Mouse (Mus musculus): ENCODE measurements at regions not wholly inside any gene's neighbourhood (a gene's known extent, or its start where the extent isn't known, plus 50 kb on each side); places are given as distances from the start of the nearest gene placed in this dataset.

DNA sequence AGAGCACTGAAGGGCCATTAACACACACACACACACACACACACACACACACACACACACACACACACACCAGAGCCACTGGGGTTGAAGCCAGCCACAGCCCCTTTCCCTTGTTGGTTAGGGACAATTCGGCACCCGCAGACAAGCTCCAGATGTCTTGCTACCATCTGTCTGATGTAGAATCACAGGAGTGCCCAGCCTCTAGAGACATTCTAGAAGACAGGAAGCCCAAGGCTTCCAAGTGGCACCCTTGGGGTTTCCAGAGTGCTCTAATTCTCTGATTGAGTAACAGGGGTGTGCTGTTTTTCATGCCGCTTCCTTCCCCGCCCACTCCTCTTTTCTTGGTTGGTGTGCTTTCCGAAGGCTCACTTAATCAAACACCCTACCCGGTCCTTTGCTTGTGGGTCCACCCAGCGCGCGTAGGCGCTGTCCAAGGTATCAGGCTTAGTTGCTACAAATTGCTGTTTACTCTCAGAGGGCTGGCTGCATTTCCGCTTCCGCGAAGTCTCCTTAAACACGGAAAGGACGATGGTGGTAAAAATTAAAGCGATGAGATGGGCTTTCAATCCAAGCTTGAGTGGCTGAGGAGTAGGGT lies 59.5 kb upstream of the Zbtb18 start:
- H3K27ac ChIP-seq: no peak overlapping the region
- no peak overlapping the region for H3K9ac ChIP-seq
- no peaks in the 10 kb centered on the region for H3K36me3 ChIP-seq (ENCODE audit: poor library complexity, severe bottlenecking)
- ATAC-seq: 0 out of 2 replicates have a peak, but pooled peaks have one; percentile 10
- H3K27me3 ChIP-seq: no peaks in the 10 kb centered on the region
- H3K4me2 ChIP-seq: peak overlapping the region; percentile 24; the same call in 1 of the 2 replicates
- H3K4me1 ChIP-seq: peaks cover 19% of the 10 kb centered on the region
- no peaks in the 10 kb centered on the region for H3K9me3 ChIP-seq (replicated peaks)
- no peak overlapping the region for H3K4me3 ChIP-seq
- 20% methylated on average over 16 of the region's 16 CpGs for WGBS

DNA sequence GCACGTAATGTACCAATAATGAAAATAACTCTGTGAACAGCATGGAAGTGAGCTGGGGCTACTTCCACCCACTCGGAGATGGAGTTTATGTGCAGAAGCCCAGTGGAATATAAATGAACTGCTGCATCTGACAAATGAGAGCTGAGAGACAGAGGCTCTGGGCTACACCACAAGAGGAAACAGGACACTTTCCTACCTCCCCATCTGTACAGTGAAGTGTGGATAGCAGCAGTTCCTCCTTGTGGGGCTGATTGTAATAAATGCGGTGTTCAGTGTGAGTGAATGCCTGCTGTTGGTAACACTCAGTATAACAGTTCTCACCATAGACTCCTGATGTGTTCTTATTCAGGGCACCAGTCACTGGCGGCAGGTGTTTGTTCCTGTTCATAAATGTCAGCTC lies 60.0 kb upstream of the Zbtb18 start:
- Histone ChIP-seq H3K4me1 (peaks cover 19% of the 10 kb centered on the region), H3K27ac (no peak overlapping the region), H3K36me3 (ENCODE audit: poor library complexity, severe bottlenecking) (no peaks in the 10 kb centered on the region), H3K9ac (no peak overlapping the region), H3K27me3 (no peaks in the 10 kb centered on the region), H3K9me3 (replicated peaks) (no peaks in the 10 kb centered on the region), H3K4me3 (no peak overlapping the region), H3K4me2 (no peak overlapping the region)
- WGBS: 75% methylated on average over 4 of the region's 4 CpGs
- ATAC-seq: peak; percentile 73; the same call in 1 of the 2 replicates

DNA sequence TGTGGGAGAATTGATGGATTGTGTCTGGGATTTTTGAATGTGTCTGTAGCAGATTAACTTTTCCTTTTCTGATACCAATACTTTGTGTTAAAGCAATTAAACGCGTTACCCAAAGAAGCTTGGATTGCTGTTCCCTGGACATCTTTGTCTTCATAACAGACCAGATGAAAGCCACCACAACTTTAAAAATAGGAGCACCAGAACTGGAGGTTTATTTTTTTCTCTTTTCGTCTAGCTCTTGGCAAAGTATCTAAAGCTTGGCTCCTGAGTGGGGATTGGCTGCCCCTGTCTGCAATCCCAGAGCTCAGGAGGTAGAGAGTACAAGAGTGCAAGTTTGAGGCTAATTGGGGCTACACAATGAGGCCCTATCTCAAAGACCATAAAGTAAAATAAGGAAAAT lies 64.0 kb upstream of the Zbtb18 start:
- WGBS: 52% methylated on average over 3 of the region's 3 CpGs
- no peak overlapping the region for H3K4me3 ChIP-seq
- H3K27ac ChIP-seq: no peak overlapping the region
- H3K4me2 ChIP-seq: no peak overlapping the region
- H3K27me3 ChIP-seq: no peaks in the 10 kb centered on the region
- H3K9ac ChIP-seq: no peak overlapping the region
- peaks cover 31% of the 10 kb centered on the region for H3K4me1 ChIP-seq
- ATAC-seq: no peak
- no peaks in the 10 kb centered on the region for H3K36me3 ChIP-seq (ENCODE audit: poor library complexity, severe bottlenecking)
- H3K9me3 ChIP-seq (replicated peaks): no peaks in the 10 kb centered on the region

DNA sequence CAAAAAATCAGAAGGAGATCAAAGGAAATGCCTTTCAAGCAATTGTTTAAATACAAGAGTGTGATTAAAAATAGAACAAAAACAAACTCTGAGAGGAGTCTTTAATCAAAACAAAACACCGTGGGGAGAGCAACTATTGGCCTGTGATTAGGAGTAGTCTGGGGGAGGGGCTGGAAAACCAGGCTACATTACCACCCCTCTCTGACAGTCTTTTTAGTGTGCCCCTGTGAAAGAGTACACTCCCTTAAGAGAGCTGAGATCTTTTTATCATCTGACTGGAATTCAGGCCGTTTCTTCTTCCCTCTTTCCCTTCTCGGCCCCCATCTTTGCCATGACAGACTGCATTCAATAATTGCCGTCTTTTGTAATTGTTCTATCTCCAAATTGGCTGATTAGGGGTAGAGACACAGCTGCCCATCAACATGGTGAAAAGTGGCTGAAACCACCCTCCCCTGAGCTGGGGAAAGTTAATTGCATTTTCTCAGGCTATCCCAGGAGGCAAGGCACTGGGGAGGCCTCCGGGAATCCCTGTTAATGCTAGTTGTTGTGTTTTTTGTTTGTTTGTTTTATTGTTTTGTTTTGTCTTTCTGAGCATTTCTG lies 68.8 kb upstream of the Zbtb18 start:
- no peaks in the 10 kb centered on the region for H3K36me3 ChIP-seq (ENCODE audit: poor library complexity, severe bottlenecking)
- H3K4me1 ChIP-seq: peaks cover 21% of the 10 kb centered on the region
- no peak overlapping the region for H3K4me3 ChIP-seq
- peak overlapping the region; percentile 26; the same call in 1 of the 2 replicates for H3K4me2 ChIP-seq
- no peaks in the 10 kb centered on the region for H3K9me3 ChIP-seq (replicated peaks)
- WGBS: 1% methylated on average over 5 of the region's 5 CpGs
- peak; percentile 83 for ATAC-seq
- H3K27me3 ChIP-seq: no peaks in the 10 kb centered on the region
- peak overlapping the region; percentile 27 for H3K27ac ChIP-seq
- no peak overlapping the region for H3K9ac ChIP-seq

DNA sequence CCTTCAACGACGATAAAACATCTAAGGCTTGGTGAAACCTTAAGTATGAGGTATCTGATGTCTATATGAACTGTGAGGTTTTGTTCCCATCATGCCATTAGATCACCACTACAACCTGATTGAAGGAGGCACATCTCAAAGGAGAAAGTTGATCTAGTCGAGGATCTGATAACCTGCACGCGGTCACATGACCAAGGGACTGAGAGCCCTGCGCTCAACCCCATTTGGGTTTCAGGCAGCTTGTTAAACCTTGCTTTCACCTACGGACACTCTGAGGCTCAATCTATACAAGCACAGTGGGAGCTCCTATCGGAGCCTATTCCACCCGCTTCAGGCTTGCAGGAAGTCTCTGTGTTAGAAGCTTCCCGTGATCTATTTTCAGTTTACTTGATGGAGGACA lies 70.1 kb upstream of the Zbtb18 start:
- Histone ChIP-seq H3K9ac (no peak overlapping the region), H3K9me3 (replicated peaks) (no peaks in the 10 kb centered on the region), H3K27ac (no peak overlapping the region), H3K4me3 (no peak overlapping the region), H3K4me1 (peaks cover 21% of the 10 kb centered on the region), H3K36me3 (ENCODE audit: poor library complexity, severe bottlenecking) (no peaks in the 10 kb centered on the region), H3K4me2 (no peak overlapping the region), H3K27me3 (no peaks in the 10 kb centered on the region)
- 55% methylated on average over 10 of the region's 10 CpGs for WGBS
- no peak for ATAC-seq

DNA sequence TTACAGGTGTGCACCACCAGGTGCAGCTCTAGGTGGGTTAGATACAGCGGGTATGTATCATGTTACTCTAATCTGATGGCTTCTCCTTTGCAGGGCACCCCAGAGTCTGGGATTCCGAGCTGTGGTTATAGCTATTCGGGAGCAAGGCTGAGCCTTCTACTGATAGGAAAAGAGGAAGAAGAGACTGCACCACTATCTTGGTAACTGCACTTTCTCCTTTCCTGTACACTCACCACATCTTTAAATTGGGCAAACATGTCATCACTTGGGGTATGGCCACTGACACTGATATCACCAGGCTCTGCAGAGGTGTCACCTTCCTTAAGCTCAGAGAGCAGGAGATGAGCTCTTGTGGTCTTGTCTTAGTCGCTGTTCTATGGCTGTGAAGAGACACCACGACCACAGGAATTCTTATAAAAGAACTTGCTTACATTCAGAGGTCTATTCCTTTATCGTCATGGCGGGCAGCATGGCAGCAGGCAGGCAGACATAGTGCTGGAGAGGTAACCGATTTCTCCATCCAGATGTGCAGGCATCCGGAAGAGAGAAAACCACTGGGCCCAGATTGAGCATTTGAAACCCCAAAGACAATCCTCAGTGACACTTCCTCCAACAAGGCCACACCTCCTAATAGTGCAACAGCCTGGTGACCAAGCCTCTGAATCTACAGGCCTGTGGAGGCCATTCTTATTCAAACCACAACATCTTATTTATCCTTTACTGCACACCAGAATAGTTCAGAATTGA lies 74.1 kb upstream of the Zbtb18 start:
- Histone ChIP-seq H3K36me3 (ENCODE audit: poor library complexity, severe bottlenecking) (no peaks in the 10 kb centered on the region), H3K9me3 (replicated peaks) (no peaks in the 10 kb centered on the region), H3K4me2 (no peak overlapping the region), H3K9ac (no peak overlapping the region), H3K4me3 (no peak overlapping the region), H3K27me3 (no peaks in the 10 kb centered on the region), H3K4me1 (peaks cover 21% of the 10 kb centered on the region), H3K27ac (no peak overlapping the region)
- ATAC-seq: no peak
- 90% methylated on average over 9 of the region's 9 CpGs for WGBS

DNA sequence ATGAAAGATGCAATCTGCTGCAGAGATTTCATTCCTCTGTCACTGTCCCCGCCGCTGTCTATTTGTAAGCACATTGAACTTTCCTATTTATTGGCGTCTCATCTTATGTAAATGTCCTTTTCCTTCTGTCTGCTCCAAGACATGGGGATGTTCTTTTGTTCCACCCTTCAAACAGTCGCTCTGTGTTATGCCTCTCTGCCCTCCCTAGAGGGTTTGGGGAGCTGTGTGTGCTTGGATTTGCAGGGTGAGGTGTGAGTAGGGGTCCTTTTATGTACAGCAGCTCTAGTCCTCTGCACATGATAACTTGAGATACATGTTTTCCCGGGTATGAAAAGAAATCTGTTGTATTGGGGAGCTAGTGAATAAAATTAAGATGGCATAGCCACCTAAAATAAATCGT lies 75.2 kb upstream of the Zbtb18 start:
- ATAC-seq: 0 out of 2 replicates have a peak, but pooled peaks have one; percentile 38
- H3K36me3 ChIP-seq (ENCODE audit: poor library complexity, severe bottlenecking): no peaks in the 10 kb centered on the region
- H3K9ac ChIP-seq: no peak overlapping the region
- WGBS: 48% methylated on average over 6 of the region's 6 CpGs
- H3K4me3 ChIP-seq: no peak overlapping the region
- H3K4me1 ChIP-seq: peaks cover 17% of the 10 kb centered on the region
- H3K27ac ChIP-seq: peak overlapping the region; percentile 33
- no peaks in the 10 kb centered on the region for H3K9me3 ChIP-seq (replicated peaks)
- H3K4me2 ChIP-seq: no peak overlapping the region
- H3K27me3 ChIP-seq: no peaks in the 10 kb centered on the region

DNA sequence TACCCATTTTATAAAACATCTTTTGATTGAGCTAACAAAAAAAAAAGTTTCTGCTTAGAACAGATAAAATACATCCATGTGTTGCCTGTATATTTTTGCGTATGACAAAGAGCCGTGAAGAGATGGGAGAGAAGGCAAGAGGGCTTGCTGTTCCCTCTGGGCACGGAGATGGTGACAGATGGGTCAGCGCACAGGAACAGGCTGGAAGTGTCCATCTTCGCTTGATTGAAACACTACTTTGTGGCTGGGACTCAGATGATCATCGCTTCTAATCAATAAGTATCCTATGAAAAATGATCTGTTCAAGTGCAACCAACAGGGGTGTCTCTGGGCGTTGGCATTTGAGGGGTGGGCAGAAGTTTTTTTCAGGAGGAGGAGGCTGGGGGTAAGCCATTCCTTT lies 75.7 kb upstream of the Zbtb18 start:
- H3K4me3 ChIP-seq: no peak overlapping the region
- no peaks in the 10 kb centered on the region for H3K9me3 ChIP-seq (replicated peaks)
- 68% methylated on average over 7 of the region's 7 CpGs for WGBS
- no peak overlapping the region for H3K4me2 ChIP-seq
- peaks cover 17% of the 10 kb centered on the region for H3K4me1 ChIP-seq
- H3K27me3 ChIP-seq: no peaks in the 10 kb centered on the region
- no peak overlapping the region for H3K9ac ChIP-seq
- ATAC-seq: 0 out of 2 replicates have a peak, but pooled peaks have one; percentile 41
- H3K36me3 ChIP-seq (ENCODE audit: poor library complexity, severe bottlenecking): no peaks in the 10 kb centered on the region
- H3K27ac ChIP-seq: peak overlapping the region; percentile 33

DNA sequence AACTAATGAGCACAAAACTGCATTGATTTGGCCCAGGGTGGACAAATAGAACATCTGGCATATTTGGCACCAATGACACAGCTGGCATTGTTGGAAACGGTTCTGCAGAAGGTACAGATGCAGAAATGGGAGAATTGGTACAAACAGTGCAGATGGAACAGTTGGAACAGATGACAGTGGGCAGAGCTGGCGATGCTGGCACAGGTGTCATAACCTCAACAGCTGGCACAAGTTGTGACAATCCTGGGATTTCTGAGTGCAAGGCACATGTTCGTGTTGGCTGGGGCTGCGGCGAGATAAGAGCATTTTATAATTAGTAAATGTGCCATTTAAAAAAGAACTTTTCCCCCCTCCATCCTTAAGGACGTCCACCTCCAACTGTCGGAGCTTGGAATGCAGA lies 77.8 kb upstream of the Zbtb18 start:
- Histone ChIP-seq H3K4me2 (no peak overlapping the region), H3K4me3 (no peak overlapping the region), H3K27ac (no peak overlapping the region), H3K9me3 (replicated peaks) (no peaks in the 10 kb centered on the region), H3K36me3 (ENCODE audit: poor library complexity, severe bottlenecking) (no peaks in the 10 kb centered on the region), H3K9ac (no peak overlapping the region), H3K27me3 (no peaks in the 10 kb centered on the region), H3K4me1 (peaks cover 17% of the 10 kb centered on the region)
- no peak for ATAC-seq
- WGBS: 72% methylated on average over 7 of the region's 7 CpGs

DNA sequence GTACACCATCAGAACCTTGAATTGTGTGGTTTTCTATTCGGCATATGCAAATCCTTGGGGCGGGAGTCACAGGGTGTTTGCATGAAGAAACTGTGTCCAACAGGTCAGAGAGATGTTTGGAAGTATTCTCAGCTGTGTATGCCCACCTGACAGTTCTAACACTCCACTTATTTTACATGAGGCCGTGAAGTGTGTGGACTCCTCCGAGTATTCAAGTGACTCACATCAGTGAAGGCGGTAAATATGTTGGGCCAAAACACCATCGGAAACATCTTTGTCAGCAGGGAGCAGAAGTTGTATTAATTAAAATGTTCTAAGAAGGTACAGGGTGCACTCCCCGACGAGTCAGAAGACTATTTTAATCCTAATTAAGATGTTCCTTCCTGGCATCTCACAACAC lies 79.8 kb upstream of the Zbtb18 start:
- no peak overlapping the region for H3K4me2 ChIP-seq
- H3K27ac ChIP-seq: no peak overlapping the region
- no peaks in the 10 kb centered on the region for H3K27me3 ChIP-seq
- no peak overlapping the region for H3K9ac ChIP-seq
- peaks cover 15% of the 10 kb centered on the region for H3K4me1 ChIP-seq
- H3K36me3 ChIP-seq (ENCODE audit: poor library complexity, severe bottlenecking): no peaks in the 10 kb centered on the region
- 91% methylated on average over 8 of the region's 8 CpGs for WGBS
- no peak for ATAC-seq
- H3K4me3 ChIP-seq: no peak overlapping the region
- H3K9me3 ChIP-seq (replicated peaks): no peaks in the 10 kb centered on the region

DNA sequence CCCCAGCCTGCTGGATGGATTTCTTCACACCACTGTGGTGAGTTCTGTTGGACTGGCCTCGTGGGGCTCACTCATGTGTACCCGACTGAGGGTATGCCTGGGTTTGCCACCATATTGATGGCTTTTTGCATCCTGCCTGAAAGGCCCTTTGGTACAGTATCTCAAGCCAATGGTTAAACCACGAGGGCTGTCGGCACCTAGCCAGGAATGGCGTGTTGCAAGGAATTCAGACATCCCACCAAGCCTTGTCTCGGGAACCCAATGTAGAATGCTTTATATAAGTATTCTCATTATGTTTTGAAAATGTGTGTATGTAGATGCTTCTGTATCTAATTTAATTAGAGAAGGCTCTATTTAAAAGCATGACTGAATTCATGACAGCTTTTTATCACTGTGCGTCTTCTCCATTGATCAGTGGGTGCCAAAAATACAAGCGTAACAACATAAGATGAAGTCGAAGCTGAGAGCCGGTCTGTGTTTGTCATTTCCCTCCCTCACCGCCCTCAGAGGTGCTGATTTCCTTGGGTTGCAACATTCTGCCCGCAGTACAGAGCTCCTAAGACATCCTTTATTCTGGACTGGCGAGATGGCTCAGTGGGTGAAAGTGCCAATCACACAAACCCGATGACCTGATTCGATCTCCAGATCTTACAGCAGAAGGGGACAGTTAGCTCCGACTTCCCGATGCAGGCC lies 90.5 kb upstream of the Akt3 start:
- no peak overlapping the region for H3K4me3 ChIP-seq
- no peak overlapping the region for H3K9ac ChIP-seq
- no peak overlapping the region for H3K27ac ChIP-seq
- H3K27me3 ChIP-seq: no peaks in the 10 kb centered on the region
- no peaks in the 10 kb centered on the region for H3K9me3 ChIP-seq (replicated peaks)
- no peaks in the 10 kb centered on the region for H3K36me3 ChIP-seq (ENCODE audit: poor library complexity, severe bottlenecking)
- 94% methylated on average over 17 of the region's 17 CpGs for WGBS
- H3K4me1 ChIP-seq: peaks cover 5% of the 10 kb centered on the region; the same call in 1 of the 2 replicates
- ATAC-seq: no peak
- no peak overlapping the region for H3K4me2 ChIP-seq

DNA sequence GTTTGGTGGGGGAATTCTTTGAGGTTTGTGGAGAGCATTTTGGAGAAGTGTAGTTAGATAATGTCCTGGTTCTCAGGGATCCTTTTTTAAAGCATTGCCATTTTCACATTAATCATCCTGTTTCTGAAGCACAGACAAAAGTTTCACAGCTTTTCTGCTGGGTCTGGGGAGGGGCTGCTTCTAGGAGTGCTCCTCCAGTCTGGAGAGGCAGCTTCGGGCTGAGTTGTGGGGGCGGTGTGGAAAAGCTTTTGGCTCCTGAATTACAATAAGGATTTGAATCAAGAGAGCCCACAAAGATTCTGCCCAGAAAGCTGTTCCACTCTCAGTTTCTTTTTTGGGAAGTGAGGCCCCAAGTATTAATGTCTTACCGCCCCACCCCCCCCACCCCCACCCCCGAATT lies 89.2 kb upstream of the Akt3 start:
- H3K36me3 ChIP-seq (ENCODE audit: poor library complexity, severe bottlenecking): no peaks in the 10 kb centered on the region
- H3K27me3 ChIP-seq: no peaks in the 10 kb centered on the region
- H3K9me3 ChIP-seq (replicated peaks): no peaks in the 10 kb centered on the region
- H3K4me3 ChIP-seq: no peak overlapping the region
- 28% methylated on average over 4 of the region's 4 CpGs for WGBS
- no peak for ATAC-seq
- no peak overlapping the region for H3K4me2 ChIP-seq
- no peak overlapping the region; the same call in 1 of the 2 replicates for H3K27ac ChIP-seq
- no peak overlapping the region for H3K9ac ChIP-seq
- H3K4me1 ChIP-seq: peaks cover 10% of the 10 kb centered on the region
